Mouse (Mus musculus): ENCODE results near the gene Aida.
"Not testable (repeated sequence)": the region's sequence is repeated elsewhere in the genome, so short reads cannot be mapped to it uniquely, and the experiment has no call there.

Aida gene

DNA sequence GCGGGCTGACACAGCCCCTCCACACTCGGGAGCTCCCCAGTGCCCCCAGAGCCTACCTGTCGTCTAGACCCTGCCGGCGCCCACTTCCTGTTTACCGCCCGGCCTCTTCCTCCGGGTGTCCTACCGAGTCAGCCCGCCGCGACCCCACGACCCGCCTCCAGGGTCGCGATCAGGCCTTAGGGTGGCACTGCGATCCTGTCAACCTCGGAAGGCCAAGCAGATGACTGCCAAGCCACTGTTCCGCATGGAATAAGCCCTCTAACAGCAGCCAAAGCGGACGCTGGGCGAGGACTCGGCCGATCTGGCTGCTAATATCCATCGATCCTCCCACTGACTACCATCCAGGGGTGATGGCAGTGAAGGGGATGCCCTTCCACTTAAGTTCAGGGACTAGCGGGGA is at the start of gene Aida:
Aida (plus strand) TSS at position 126 of the 400 bp plus-strand sequence.
- DNase-seq (ENCODE audit: low spot score), result peak; percentile 71

DNA sequence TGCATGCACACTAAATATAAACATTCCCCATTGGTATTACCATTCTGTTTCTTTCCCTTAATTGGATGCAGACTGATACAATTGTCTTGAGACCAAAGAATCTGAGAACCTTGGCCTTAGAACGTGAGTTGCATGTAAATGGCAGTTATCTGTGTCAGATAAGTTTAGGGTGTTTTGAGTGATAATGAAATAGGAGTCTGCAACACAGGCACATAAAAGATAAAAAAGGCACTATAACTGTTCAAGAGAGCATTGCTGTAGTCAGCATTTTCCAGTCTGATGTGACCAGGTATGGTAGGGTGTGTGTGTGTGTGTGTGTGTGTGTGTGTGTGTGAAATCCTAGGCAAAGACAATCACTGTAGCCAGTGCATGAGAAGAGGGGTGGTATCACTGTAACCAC is 48.2 kb upstream of the Aida start:
- DNase-seq (ENCODE audit: low spot score), result no peak

- DNase-seq (ENCODE audit: low spot score), result no peak
These were observed 45.8 kb upstream of the Aida start for GRCm38 (mm10) chr1:183250612-183251011.

GRCm38 (mm10) chr1:183251818-183252217 is 44.6 kb upstream of the Aida start:
- no peak for DNase-seq (ENCODE audit: low spot score)

- DNase-seq (ENCODE audit: low spot score), result no peak
These were observed 43.8 kb upstream of the Aida start for GRCm38 (mm10) chr1:183252574-183252973.

DNA sequence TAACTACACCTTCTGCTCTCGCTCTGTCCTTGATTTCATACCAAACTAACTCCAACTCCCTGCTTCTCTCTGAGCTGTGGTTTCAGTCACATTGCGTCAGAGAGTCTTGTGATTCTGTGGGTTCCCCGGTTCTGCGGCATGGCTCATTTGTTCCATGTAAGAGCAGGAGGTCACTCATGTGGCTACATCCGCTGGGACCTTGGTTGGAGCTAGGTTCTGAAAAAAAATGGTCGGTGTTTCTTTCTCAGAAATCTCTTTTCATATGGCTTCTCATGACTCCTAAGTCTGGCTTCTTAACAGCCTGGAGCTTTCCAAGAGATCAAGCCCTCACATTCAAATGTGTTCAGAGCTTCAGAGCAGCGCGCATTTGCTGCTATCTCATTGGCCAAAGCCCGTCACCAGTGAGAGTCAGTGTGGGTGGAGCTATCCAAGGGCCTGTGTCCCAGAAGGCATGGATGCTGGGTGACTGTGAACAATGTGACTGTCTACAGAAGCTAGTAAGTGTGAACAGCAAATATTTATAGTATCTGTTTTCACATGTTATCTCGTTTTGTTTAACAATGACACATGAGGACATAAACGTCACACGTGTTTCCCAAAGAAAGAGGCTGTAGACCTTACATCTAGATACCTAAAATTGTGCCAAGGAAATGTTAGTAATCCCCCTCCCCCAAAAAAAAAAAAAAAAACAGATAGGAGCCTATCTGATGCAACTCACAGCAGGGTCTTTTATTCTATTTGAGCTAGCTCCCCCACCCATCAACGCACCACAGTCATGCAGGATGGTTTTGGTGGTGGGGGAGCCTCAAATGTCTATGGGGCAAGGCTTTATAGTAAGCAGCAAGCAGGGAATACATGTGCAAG is 32.0 kb upstream of the Aida start:
- peak; percentile 7 for DNase-seq (ENCODE audit: low spot score)

- DNase-seq (ENCODE audit: low spot score), result peak; percentile 65
These were observed 30.4 kb upstream of the Aida start for GRCm38 (mm10) chr1:183265921-183266467.

DNA sequence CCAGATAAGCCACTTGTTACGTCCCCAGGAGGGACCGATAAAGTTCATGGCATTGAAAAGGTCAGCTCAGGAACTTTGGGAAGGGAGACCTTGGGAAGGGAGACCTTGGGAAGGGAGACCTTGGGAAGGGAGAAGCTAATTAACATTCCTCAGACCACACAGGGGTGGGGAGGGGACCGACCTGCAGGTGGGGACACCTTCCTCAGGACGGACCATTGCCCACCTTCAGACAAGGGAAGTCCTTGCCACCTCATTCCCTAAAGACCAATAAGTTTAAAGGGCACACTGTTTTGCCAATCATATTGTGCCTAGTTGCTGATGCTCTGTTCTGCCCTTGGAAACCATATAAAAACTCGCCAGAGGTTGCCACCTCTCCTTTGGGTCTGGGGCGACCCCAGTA is 28.7 kb upstream of the Aida start:
- DNase-seq (ENCODE audit: low spot score), result no peak

DNA sequence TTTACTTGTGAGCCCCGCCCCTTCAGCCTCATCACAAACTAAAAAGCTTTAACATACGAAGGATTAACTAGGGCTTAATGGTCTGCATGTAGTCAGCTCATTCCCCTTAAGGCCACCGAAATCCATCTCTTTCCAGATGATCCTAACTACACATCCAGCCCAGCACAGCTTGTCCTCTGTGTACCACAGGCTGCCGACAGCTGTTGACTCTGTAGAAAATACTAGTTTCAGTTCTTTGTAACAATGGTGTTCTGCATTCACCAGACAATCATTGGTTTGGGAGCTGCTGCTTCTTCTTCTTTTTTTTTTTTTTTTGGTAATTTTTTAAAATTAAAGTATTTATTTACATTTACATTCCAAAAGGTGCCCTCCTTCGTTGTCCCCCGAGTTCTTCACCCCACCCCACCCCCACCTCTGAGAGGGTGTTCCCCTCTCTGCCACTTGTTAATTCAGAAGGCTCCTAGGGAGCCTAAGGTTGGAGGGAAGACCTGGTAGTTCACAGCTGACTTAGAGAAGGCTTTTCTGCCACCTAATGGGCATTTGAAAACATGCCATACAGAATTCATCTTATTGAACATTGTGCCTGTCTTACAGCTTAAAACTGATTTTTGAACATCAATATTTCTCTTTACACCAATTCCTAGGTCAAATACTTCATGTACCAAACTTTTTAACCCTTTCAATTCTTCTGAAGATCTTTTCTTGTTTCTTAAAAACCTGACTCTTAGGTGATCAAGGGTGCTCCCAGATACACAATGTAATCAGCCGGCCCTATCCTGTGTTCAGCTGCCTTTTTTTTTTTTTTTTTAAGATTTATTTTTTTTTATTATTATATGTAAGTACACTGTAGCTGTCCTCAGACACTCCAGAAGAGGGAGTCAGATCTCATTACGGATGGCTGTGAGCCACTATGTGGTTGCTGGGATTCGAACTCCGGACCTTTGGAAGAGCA is 23.2 kb upstream of the Aida start:
- peak; percentile 9 for DNase-seq (ENCODE audit: low spot score)

DNA sequence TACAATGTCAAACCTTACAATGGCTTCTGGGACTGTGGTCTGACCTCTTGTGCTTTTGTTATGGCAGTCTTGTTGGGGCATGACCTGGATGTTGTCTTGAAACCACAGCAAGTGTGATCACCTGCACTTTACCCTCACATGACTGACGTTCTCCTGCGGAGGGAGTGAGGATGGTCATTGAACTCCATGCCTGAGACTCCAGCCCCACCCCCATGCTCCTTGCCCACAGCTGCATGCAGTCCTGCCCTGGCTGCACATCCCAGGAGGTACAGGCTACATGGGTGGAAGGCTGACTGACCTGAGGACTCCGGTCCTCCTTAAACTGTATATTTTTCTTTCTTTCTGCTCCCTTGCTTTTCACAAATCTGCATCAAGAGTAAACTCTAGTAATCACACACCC is 22.0 kb upstream of the Aida start:
- DNase-seq (ENCODE audit: low spot score), result no peak

DNA sequence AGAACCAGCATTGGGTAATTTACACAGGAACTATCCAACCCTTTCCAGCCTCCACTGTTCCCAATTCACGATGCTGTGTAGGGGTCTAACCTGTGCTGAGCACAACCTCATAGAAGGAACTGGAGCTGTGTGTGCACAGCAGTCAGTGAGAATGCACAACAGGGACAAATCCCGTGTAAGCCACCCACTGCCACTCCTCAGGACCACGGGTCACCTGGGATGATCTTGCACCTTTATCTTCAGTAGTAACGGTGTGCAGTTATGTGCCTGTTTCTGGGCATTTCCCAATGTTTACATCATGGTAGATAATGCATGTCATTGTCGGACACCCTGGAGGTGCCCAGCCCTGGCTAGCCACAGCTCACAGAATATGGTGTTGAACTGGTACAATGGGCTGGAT is 20.6 kb upstream of the Aida start:
- no peak for DNase-seq (ENCODE audit: low spot score)

DNA sequence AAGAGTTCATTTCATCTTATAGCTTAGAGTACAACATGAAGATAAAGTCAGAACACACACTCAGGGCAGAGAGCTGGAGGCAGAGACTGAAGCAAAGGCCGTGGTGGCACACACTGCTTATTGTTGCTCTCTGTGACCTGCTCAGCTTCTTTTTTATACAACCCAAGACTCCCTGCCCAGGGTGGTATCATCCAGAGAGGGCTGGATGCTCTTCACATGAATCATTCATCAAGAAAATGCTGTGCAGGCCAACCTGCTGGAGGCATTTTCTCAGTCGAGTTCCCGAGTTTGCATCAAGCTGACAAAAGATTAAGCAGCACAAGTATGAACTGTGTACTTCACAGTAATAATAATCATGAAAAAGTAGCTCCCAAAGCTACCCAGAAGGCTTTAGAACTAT is 8.0 kb upstream of the Aida start:
- DNase-seq (ENCODE audit: low spot score), result no peak

DNA sequence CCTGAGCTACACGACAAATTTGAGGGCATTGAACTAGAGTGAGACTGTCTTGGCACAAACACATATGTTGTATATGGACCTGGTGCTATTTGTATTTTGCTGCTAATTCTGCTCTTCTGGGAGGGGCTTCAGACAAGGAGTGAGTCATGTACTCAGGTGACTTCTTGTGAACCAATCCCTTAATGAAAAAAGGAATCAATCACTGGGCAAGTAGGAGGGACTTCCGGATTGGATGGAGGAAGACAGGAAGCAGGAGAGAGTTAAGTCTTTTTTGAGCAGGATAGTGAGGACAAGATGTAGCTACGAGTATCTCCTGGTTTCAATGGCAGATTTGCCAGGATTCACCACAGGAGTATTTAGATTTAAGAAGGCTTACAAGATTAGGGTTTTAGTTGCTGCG is 6.8 kb upstream of the Aida start:
- DNase-seq (ENCODE audit: low spot score), result no peak

DNA sequence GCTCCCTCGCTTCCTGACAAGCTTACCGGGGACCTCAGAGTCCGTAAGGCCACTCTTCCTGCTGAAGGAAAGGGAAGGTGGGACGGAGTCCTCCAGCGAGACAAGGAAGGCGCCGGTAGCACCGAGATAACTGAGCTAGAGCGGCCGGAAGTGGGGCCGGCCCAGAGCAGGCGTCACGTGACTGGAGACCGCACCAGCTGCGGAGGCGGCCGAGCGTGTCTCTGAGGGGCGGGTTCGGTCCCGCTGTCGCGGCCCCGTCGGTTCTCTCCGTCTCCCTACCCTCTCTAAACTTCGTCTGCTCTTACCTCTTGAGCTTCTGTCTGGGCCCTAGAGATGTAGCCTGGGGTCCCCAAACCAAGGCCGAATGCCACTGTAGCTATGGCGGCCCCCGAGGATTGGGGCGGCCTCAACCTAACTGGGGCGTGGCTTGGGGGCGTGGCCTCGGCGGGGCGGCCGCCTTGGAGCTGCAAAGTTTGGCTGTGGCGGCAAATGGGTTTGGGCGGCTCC is 540 bp downstream of the Aida start, which contains the start of gene Brox:
Brox (minus strand) TSS at position 393 of the 507 bp plus-strand sequence.
- DNase-seq (ENCODE audit: low spot score), result peak; percentile 92

- peak; percentile 49 for DNase-seq (ENCODE audit: low spot score)
These were observed 1.1 kb downstream of the Aida start for GRCm38 (mm10) chr1:183297473-183297885.

- peak; percentile 46 for DNase-seq (ENCODE audit: low spot score)
These were observed 1.6 kb downstream of the Aida start for GRCm38 (mm10) chr1:183297886-183298489.

DNA sequence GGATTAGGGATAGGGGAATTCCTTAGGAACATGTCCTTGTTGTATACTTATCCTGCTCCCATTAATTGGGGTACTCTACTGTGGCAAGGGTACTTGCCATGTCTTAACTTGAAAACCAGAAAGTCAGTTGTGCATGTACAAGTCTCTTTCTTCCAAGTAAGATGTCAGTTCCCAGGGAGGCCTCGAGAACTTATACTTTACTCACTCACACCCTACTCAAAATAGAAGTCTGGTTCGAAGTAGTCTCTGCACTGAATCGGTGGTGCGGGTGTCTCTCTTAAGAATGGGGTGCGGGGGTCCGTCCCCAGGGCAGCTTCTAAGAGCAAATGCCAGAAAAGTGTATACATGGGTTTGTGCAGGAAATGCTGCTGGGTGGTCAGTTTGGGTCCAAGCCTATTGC is 2.8 kb downstream of the Aida start:
- DNase-seq (ENCODE audit: low spot score), result peak; percentile 87

GRCm38 (mm10) chr1:183307555-183307954 is 11.2 kb downstream of the Aida start:
- DNase-seq (ENCODE audit: low spot score), result no peak

- no peak for DNase-seq (ENCODE audit: low spot score)
These were observed 12.1 kb downstream of the Aida start for GRCm38 (mm10) chr1:183308476-183308875.

- DNase-seq (ENCODE audit: low spot score), result not testable (repeated sequence)
These were observed 13.2 kb downstream of the Aida start for GRCm38 (mm10) chr1:183309601-183310000.

GRCm38 (mm10) chr1:183312076-183312475 is 15.7 kb downstream of the Aida start:
- DNase-seq (ENCODE audit: low spot score), result no peak

DNA sequence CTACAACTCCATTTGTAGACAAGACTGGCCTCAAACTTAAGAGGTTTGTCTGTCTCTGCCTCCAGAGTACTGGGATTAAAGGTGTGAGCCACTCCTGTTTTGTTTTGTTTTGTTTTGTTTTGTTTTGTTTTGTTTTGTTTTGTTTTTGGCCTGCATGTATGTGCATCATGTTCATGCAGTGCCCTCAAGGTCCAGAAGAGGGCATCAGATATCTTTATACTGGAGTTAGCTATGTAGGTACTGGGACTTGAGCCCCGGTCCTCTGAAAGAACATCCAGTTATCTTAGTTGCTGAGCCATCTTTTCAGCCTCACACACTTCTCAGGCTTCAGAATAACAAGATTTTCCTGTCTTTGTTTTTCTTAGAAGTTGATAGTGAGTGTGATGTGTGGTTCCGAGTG is 19.4 kb downstream of the Aida start:
- no peak for DNase-seq (ENCODE audit: low spot score)

Data from T-cell, adult 2 months (primary cell).